Mouse (Mus musculus) myocyte (in vitro differentiated cells): ENCODE measurements around the gene Gm49368.

Source experiments
- E2F4 ChIP-seq: IDR thresholded peaks from one replicate; pipeline ENCODE4 v1.6.1; 2011; ENCODE audit warnings: mild to moderate bottlenecking, control low read depth, moderate library complexity; ENCODE audit not compliant: insufficient read depth
- MYOD1 ChIP-seq, 3 experiments: IDR thresholded peaks; one replicate each; pipeline ENCODE4 v1.6.1; 2011; ENCODE audit warnings: control low read depth in 2 of 3, low read depth in 2 of 3, mild to moderate bottlenecking in 2 of 3, moderate library complexity in 1 of 3; ENCODE audit not compliant: insufficient read length in 2 of 3, control insufficient read depth in 1 of 3

GRCm38 (mm10) chr7:128100742-128101357 is 38.4 kb downstream of the Gm49368 start:
- TF ChIP-seq E2F4 (no peak), MYOD1 (IDR thresholded peaks at IDR 0.05; ENCODE audit: control insufficient read depth in 1 of 3, insufficient read length in 2 of 3, low read depth in 2 of 3) (no peak)
